Comparison of ENCODE assay signal across 8 mouse cellular contexts in the genomic region with DNA sequence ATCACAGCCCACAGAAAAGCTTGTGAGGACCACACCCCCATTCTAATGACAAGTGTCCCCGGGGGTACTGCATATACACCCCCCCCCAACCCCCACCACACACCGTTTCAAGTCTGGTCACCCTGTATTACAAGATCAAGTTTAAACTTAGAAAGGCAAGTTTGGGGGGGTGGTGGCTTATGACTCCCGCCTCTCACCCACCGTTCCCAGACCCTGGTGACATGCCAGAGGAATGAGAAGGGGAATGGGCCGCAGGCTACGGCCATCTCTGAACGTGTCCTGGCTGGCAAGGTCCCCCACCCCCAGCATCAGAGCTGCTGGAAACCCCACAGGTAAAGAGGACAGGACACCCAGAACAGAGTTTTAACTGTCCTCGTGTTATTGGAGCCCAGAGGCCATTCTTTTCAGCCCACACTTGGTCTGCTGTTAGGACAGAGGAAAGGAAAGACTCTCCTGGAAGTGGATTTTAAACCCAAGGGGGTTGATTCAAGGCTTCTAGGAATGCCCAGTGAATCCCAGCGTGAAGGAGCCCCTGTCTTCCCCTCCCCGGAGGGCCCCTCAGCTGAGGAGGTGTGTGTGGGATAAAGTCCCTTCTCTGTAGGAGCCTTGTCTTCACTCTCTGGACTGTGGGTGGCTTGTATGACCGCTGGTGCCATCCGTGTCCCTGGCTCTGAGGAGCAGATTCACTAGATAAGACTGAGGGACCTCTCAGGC. TPM values are rescaled to one million over a fixed set of nuclear protein-coding genes. Genes with fewer than 3 reads are reported as not detected.
A peak's percentile ranks its signal among the peaks of the same experiment; 100 is the strongest.
DNase-seq lines count a peak whose midpoint lies in the region; ATAC-seq lines count a peak whose summit lies in the region.

No protein-coding gene starts in this region.

- H3K9me3 ChIP-seq in stomach, embryonic 16.5 days (replicated peaks; ENCODE audit: control insufficient read depth, low read length) = no peaks in the 10 kb centered on the region

- H3K9ac ChIP-seq in stomach, embryonic 16.5 days (ENCODE audit: low read length) = peak overlapping the region; percentile 95

- peak overlapping the region; percentile 77 for H3K27ac ChIP-seq in stomach, embryonic 16.5 days (ENCODE audit: low read length)

- ATAC-seq in stomach, embryonic 16.5 days (ENCODE audit: insufficient read depth, low FRiP score) = 0 out of 2 replicates have a peak, but pooled peaks have one; percentile 6

- 21% methylated on average over 12 of the region's 12 CpGs for WGBS in stomach, embryonic 16.5 days

- H3K27me3 ChIP-seq in stomach, embryonic 16.5 days (ENCODE audit: control insufficient read depth, insufficient read depth, low read length) = no peaks in the 10 kb centered on the region

- H3K36me3 ChIP-seq in stomach, embryonic 16.5 days (ENCODE audit: control insufficient read depth, insufficient read depth, low read length) = no peaks in the 10 kb centered on the region

- H3K4me2 ChIP-seq in stomach, embryonic 16.5 days (ENCODE audit: low read depth, low read length) = peak overlapping the region; percentile 96

- DNase-seq in cerebellum, adult 9-10 months = peak; percentile 69
- no peak for DNase-seq in cerebellum, adult 11 months
- peak; percentile 33 for DNase-seq in thymus, postnatal 14 days
- DNase-seq in thymus, postnatal 0 days (ENCODE audit: low spot score) = no peak
- peak; percentile 3 for DNase-seq in liver
- DNase-seq in adrenal gland, postnatal 25 days = no peak
- DNase-seq in kidney, postnatal 36 days = no peak

- peaks cover 31% of the 10 kb centered on the region for H3K4me1 ChIP-seq in stomach, embryonic 16.5 days (ENCODE audit: control insufficient read depth, insufficient read depth, low read length)

- peak overlapping the region; percentile 93 for H3K4me3 ChIP-seq in stomach, embryonic 16.5 days (replicated peaks; ENCODE audit: low read length)

RNA-seq across cellular contexts. Expression of gene Pxn, which starts 0.9 kb away (rescaled TPM):
- 40.2 and 44.8 TPM in 2 replicates for polyA plus RNA-seq in thymus, postnatal 0 days (2015; fragmentation: Nextera tagmentation; extraction: Ambion mirVana)
- polyA plus RNA-seq in stomach, embryonic 16.5 days (2015; fragmentation: Nextera tagmentation; extraction: Ambion mirVana) = 41.9 and 44.5 TPM in 2 replicates
- total RNA-seq in adrenal gland, postnatal 25 days (2021) = 38.4 and 45.8 TPM in 2 replicates

RNA-seq across cellular contexts. Expression of gene Sirt4, which starts 22.9 kb away (rescaled TPM):
- 17.0 and 17.3 TPM in 2 replicates for polyA plus RNA-seq in thymus, postnatal 0 days (2015; fragmentation: Nextera tagmentation; extraction: Ambion mirVana)
- 24.4 and 28.0 TPM in 2 replicates for polyA plus RNA-seq in stomach, embryonic 16.5 days (2015; fragmentation: Nextera tagmentation; extraction: Ambion mirVana)
- total RNA-seq in adrenal gland, postnatal 25 days (2021) = 25.2 and 38.3 TPM in 2 replicates

RNA-seq across cellular contexts. Expression of gene Pla2g1b, which starts 41.4 kb away (rescaled TPM):
- 0.99 TPM in 2 replicates for polyA plus RNA-seq in thymus, postnatal 0 days (2015; fragmentation: Nextera tagmentation; extraction: Ambion mirVana)
- 16.6 and 20.5 TPM in 2 replicates for polyA plus RNA-seq in stomach, embryonic 16.5 days (2015; fragmentation: Nextera tagmentation; extraction: Ambion mirVana)
- not detected in 2 replicates for total RNA-seq in adrenal gland, postnatal 25 days (2021)

RNA-seq across cellular contexts. Expression of gene Rplp0, which starts 51.8 kb away (rescaled TPM):
- 1,964 and 2,053 TPM in 2 replicates for polyA plus RNA-seq in thymus, postnatal 0 days (2015; fragmentation: Nextera tagmentation; extraction: Ambion mirVana)
- 1,450 and 1,538 TPM in 2 replicates for polyA plus RNA-seq in stomach, embryonic 16.5 days (2015; fragmentation: Nextera tagmentation; extraction: Ambion mirVana)
- 743 and 806 TPM in 2 replicates for total RNA-seq in adrenal gland, postnatal 25 days (2021)

RNA-seq across cellular contexts. Expression of gene Gcn1l1, which starts 57.6 kb away (rescaled TPM):
- polyA plus RNA-seq in thymus, postnatal 0 days (2015; fragmentation: Nextera tagmentation; extraction: Ambion mirVana) = 19.9 and 21.5 TPM in 2 replicates
- polyA plus RNA-seq in stomach, embryonic 16.5 days (2015; fragmentation: Nextera tagmentation; extraction: Ambion mirVana) = 33.6 and 35.1 TPM in 2 replicates
- total RNA-seq in adrenal gland, postnatal 25 days (2021) = 71.9 and 76.6 TPM in 2 replicates

Comparison
In these comparisons a context has a peak if more than half of its experiments do, and no peak if none do; other contexts are left out.
1. DNase-seq: peak in cerebellum, adult 9-10 months (single experiment), thymus, postnatal 14 days (single experiment) and liver (single experiment); none in cerebellum, adult 11 months (single experiment), thymus, postnatal 0 days (single experiment), adrenal gland, postnatal 25 days (single experiment) and kidney, postnatal 36 days (0 of 2).